Mouse (Mus musculus): ENCODE measurements around the gene Ssxb8.
"Not testable (repeated sequence)": the region's sequence is repeated elsewhere in the genome, so short reads cannot be mapped to it uniquely, and the experiment has no call there.

Gene Ssxb8

GRCm38 (mm10) chrX:8690744-8691143 is at the start of gene Ssxb8:
Gene Ssxb8 (minus strand): TSS chrX:8690844.
- DNase-seq, result not testable (repeated sequence)

GRCm38 (mm10) chrX:8732907-8733306 is 42.3 kb upstream of the Ssxb8 start:
- no peak for DNase-seq

GRCm38 (mm10) chrX:8663085-8663484 is 27.6 kb downstream of the Ssxb8 start:
- DNase-seq, result no peak
